Mouse (Mus musculus) WW6 (cell line): ENCODE measurements around the gene Psenen.

Source experiments
- DNase-seq: peaks from one replicate; pipeline ENCODE4 v3.0.0-alpha.2; 2013; ENCODE audit warnings: low read depth, low spot score

Gene Psenen

DNA sequence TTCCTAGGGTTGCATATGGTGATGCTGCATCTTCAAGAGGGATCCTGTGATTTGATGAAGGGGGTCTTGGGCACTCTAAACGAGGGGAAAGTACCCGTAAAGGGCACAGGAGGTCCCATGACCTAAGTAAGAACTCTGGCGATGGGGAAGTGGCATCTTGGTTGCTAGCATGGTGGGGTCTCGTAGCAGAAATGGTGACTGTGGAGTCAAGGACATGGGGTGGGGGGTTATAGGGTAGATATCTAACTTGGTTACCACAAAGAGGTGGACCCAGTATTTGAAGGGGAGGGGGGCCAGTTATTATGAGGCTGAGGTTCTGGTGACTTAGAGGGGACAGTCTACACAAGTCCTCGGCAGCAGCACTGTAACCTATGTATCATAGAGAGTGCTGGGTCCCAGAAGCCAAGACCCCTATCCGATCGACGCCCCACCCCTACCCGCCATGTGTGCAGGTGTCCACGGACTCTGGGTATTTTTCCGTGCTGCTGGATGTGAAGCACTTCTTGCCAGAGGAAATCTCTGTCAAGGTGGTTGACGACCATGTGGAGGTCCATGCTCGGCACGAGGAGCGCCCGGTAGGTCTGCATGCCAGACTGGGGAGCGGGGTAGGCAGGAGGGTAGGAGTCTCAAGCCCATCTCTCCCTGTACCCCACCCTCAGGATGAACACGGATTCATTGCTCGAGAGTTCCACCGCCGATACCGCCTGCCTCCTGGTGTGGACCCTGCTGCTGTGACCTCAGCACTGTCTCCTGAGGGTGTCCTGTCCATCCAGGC is 9.4 kb downstream of the Psenen start:
- DNase-seq = no peak

DNA sequence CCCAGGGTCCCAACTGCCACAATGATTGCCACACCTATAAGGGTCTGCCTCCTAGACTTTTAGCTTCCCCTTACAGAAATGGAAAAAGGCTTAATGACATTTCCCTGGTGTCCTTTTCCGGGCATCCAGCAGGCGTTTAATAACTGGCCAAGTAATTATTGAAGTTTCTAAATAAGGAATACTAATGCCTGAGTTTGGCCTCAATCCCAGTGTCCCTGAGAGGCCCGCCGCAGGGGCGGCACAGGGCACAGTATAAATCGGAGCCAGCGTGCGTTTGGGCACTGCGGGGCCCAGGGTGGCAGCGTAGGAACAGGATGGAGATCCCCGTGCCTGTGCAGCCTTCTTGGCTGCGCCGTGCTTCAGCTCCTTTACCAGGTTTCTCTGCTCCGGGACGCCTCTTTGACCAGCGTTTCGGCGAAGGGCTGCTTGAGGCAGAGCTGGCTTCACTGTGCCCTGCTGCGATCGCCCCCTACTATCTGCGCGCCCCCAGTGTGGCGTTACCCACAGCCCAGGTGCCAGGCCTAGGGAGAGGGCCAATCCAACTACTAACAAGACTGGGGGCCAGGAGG is 10.3 kb downstream of the Psenen start:
- DNase-seq = no peak

DNA sequence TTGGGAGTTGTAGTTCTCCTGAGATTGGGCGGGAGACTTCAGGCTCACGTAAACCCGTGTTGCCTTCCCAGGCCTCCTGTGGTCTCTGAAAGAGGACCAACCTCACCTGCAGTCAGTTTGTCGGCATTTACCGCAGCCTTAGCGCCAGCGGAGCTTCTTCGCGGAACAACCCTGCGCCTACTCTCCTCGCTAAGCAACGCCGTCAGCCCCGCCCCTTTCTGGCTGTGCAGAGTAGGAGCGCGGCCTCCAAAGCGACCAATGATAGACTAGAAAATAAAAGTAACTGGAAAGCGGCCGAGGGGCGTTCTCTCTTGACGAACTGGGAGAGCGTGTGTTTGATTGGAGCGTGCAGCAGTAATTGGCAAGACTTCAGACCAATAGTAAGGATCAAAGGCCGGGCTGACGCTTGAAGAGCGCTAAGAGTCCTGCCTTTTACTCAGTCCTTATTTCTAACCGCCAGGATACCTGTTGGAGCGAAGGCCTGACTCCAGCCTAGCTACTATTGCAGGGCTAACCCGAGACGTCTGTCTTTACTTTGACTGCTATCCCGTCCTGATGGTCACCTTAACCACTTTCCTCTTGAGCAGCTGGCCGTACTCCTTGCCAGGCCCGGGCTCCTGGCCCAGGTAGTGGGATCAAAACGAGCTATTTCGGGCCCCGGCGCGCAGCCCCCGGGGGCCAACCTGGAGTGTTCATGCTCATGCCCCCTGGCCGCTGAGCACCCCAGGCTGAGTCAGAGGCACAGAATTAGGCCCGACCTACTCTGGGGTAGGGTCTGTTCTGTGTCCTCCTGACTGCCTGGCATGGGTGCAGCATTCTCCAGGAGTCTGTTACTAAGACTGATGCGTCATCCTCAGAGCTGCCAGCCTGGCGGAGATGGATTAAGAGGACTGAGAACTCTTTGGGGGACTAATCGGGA is 11.1 kb downstream of the Psenen start, which contains the start of the genes Hspb6 and Proser3:
TSS of gene Hspb6 (plus strand) at position 77 of the 919 bp plus-strand sequence.
TSS of gene Proser3 (minus strand) at position 198 of the 919 bp plus-strand sequence.
- peak; percentile 92 for DNase-seq

DNA sequence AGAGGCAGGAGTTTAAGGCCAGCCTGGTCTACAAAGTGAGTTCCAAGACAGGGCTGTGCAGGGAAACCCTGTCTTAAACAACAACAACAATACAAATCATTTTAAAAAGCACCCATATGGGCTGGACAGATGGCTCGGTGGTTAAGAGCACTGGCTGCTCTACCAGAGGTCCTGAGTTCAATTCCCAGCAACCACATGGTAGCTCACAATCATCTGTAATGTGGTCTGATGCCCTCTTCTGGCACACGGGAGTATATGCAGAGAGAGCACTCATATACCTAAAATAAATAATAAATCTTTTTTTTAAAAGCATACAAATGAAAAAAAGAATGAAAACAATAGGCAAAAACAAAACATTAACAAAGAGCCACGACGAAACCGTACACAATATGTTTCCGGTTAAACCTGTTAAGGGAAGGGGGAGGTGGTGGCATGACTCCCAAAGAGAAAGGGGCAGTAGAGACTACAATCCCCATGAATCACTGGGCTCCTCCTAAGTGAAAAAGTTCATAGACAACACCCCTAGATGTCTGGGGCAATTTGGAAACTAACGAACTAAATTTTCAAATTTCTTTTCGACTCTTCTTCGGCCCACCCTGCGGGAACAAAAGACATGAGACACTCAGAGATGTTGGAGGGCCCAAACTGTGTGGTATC is 11.9 kb downstream of the Psenen start:
- DNase-seq = no peak

GRCm38 (mm10) chr7:30550603-30551002 is 12.8 kb downstream of the Psenen start:
- no peak for DNase-seq

DNA sequence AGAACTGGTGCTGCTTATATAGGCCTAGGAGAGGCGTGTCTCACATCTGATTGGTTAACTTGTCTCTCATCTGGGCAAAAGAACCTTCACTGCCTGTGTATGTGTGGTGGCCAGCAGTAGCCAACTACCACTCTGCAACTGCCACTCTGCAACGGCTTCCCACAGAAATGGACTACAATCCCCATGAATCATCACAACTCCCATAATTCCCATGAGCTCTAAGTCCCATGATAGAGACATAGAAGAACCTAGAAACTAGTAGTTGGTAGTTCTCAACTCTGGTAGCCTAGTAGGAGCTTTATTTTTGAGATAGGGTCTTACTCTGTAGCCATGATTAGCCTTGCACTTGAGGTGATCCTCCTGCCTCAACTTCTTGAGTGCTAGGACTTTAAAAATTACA is 13.5 kb downstream of the Psenen start:
- no peak for DNase-seq

DNA sequence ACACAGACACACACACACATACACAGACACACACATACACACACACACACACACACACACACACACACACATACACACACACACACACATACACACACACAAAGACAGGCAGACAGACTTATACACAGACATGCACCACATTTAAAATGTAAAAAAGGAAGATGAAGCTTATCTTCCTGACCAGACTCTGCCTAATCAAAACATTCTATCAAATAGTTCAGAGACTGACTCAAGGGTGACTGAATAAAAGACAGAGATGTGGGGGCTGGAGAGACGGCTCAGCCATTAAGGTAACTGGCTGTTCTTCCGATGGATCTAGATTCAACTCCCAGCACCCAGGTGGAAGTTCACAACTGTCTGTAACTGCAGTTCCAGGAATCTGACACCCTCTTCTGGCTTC is 19.1 kb downstream of the Psenen start:
- no peak for DNase-seq

- DNase-seq = no peak
Observed at GRCm38 (mm10) chr7:30540572-30540971, 22.9 kb downstream of the Psenen start.

DNA sequence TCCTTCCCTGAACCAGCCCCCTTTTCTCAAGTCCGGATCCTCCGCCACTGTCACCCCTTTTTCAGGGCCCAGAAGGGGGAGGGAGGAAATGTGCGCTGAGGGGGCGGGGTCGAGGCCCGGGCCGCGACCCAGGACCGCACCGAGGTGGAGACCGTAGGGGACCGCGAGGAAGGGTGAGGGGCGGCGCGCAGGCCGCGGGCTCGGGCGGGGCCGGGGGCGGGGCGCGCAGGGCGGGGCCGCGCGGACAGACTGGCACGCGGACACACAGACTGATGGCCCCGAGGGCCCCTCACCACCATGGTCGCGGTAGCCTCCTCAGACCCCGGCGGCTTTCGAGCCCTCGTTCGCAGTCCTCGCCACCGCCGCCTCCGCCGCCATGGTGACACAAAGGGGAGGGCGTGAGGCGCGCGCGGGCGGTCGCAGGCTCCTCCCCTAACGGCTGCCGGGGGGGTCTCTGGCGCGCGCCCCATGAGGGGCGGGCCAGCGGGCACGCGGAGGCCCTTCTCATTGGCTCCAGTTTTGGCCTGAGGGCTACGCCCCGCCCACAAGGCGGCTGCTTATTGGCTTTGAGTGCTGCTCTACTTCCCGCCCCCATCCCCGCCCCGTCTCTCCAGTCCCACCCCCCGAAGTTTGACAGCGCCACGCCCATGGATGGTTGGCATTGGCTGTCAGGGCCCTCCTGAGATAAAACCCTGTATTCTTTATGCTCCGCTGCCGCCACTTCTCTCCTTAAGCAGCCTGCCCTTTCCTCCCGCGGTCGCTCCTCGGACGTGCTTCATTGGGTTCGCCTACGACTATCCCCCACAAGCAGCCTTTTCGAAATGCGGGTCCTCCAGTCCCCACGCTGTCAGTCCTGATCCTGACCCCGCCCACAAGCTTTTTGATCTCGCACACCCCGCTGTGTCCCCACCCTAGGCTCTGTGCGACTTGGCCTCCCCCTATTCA is 28.5 kb downstream of the Psenen start, which contains the start of gene Arhgap33:
TSS of gene Arhgap33 (minus strand) at position 428 of the 945 bp plus-strand sequence.
- DNase-seq = peak; percentile 75

GRCm38 (mm10) chr7:30533941-30534632 is 29.3 kb downstream of the Psenen start:
- DNase-seq = no peak

- no peak for DNase-seq
Observed at GRCm38 (mm10) chr7:30532931-30533330, 30.5 kb downstream of the Psenen start.

GRCm38 (mm10) chr7:30531291-30531815 is 32.1 kb downstream of the Psenen start:
- no peak for DNase-seq

DNA sequence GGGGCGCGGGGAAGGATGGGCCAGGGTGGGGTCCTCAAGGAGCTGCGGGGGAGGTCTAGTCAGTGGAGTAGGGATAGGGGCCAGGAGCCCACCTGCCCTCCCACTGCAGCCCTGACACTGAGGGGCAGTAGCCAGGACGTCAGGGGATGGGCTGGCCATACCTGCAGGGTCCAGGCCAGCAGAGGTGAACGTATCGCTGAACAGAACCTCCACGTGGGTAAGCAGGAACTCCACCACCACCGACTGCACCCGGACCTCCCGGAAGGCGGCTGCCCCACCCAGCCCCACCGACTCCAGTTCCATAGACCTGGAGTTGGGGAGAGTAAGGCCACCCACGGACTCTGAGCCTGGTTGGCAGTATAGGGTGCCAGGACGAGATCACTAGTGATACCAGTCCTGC is 36.4 kb downstream of the Psenen start:
- DNase-seq = no peak

DNA sequence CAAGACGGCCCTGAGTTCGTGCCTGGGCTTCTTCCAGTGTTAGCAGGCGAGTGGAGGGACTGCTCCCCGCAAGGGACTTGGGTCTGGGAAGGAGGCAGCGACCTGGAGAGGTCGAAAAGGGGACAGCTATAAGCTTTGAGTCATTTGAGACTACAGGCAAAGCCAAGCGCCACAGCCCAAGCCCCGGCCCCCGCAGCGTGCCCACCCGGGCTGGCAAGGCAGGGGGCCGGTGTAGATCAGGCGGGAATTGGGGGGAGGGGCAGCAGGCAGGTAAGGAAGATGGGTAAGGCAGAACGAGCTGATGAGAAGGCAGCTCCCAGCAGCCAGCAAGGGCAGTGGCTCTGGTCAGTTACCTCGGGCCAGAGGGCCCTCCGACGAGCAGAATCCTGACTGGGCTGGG is 37.0 kb downstream of the Psenen start:
- no peak for DNase-seq

DNA sequence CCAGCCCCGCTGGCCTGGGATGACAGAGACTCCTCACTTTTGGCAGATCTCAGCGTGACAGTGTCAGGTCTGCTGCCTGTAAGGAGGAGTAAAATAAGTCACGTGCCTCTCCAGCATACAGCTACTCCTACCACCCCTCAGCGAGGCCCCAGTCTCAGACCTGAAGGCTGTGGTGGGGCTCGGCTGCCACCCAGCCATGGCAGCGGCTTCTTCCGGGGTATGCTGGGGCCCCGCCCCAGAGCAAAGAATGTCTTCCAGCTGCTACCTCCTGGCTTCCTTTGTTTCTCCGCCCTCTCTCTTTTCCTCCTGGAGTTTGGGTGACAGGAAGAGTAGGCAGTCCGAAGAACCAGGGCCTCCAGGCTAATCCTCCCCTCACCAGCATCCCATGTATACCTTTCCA is 37.5 kb downstream of the Psenen start:
- DNase-seq = no peak

DNA sequence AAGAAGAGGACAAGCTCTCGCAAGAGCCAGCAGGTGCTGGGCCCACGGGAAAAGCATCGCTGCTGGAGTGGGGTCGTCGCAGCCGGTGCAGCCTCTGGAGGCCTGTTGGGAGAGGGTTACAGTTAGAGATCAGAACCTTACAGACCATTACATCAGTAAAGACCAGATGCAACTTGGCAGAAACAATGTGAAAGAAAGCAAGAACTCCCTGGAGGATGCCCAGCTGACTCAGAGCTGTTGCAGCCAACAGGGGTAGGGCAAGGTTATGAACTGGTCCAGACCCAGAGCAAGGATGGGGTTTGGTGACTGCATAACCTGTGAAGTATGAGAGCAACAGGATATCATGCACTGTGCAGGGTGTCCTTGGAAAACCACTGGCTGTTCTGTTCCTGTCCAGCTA is 38.9 kb downstream of the Psenen start:
- no peak for DNase-seq

- DNase-seq = no peak
Observed at GRCm38 (mm10) chr7:30522871-30523270, 40.6 kb downstream of the Psenen start.

GRCm38 (mm10) chr7:30520856-30521255 is 42.6 kb downstream of the Psenen start:
- DNase-seq = no peak

GRCm38 (mm10) chr7:30520396-30520795 is 43.0 kb downstream of the Psenen start:
- no peak for DNase-seq

DNA sequence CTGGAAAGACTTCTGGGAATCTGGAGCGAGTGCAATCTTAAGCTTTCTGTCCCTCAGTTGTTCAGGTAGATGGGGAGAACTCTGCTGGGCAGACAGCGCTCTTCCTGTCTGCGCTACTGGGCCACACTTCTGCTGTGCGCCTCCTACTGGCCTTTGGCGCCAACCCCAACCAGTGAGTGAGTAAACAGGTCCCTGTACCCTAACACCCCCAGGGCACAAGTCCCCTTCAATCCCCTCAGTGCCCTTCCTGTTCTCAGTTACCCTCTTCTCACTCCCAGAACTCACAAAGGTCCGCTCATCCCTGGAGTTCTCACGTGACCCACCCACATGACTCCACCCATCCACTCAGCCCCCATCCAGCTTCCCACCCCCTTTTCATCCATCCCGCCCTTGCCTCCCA is 45.1 kb downstream of the Psenen start:
- no peak for DNase-seq
